Mouse (Mus musculus): ENCODE data around the gene Lrch1. TPM values are rescaled to one million over a fixed set of nuclear protein-coding genes. Genes with fewer than 3 reads are reported as not detected.

The Lrch1 gene
- total RNA-seq, 1 experiment: 3.3 TPM

GRCm38 (mm10) chr14:74797386-74798062, 150.2 kb downstream of the Lrch1 start:
- no peak overlapping the region for H3K9ac ChIP-seq (ENCODE audit: insufficient read depth, low read depth, low read length, poor library complexity, severe bottlenecking)
- no peaks in the 10 kb centered on the region for H3K9me3 ChIP-seq (ENCODE audit: control insufficient read depth, insufficient read depth, low read depth, low read length)
- DNase-seq (ENCODE audit: low read depth, low spot score): no peak
- in situ Hi-C loops (cut with MboI; ENCODE audit: low sequenced_read_pairs in 2 of 2, unreplicated experiment in 2 of 2): no loop called here
- no peak overlapping the region for H3K4me3 ChIP-seq (ENCODE audit: insufficient read depth in 1 of 2, low read depth in 1 of 2, low read length in 2 of 2, poor library complexity in 1 of 2, severe bottlenecking in 1 of 2)
- H3K27ac ChIP-seq (ENCODE audit: insufficient read depth, low read depth, low read length, poor library complexity, severe bottlenecking): no peak overlapping the region
- no peaks in the 10 kb centered on the region for H3K4me1 ChIP-seq (ENCODE audit: control insufficient read depth in 2 of 2, insufficient read depth in 2 of 2, low read length in 2 of 2, poor library complexity in 1 of 2)
- TF ChIP-seq ZC3H11A (IDR thresholded peaks at IDR 0.05; ENCODE audit: borderline replicate concordance, low read depth, low read length) (no peak), CHD2 (IDR thresholded peaks at IDR 0.05; ENCODE audit: low read depth, low read length) (no peak), ZNF384 (IDR thresholded peaks at IDR 0.05; ENCODE audit: low read depth, low read length) (no peak), MAFK (IDR thresholded peaks at IDR 0.05; ENCODE audit: insufficient read depth, low read depth, low read length) (no peak), HCFC1 (IDR thresholded peaks at IDR 0.05; ENCODE audit: borderline replicate concordance, insufficient read depth, low read length) (no peak)
- H3K36me3 ChIP-seq (ENCODE audit: control insufficient read depth, insufficient read depth, low read length, poor library complexity, severe bottlenecking): peaks cover 2% of the 10 kb centered on the region; the same call in 1 of the 2 replicates

GRCm38 (mm10) chr14:74794931-74795330, 152.7 kb downstream of the Lrch1 start:
- Histone ChIP-seq H3K9ac (ENCODE audit: insufficient read depth, low read depth, low read length, poor library complexity, severe bottlenecking) (no peak overlapping the region), H3K4me3 (ENCODE audit: insufficient read depth in 1 of 2, low read depth in 1 of 2, low read length in 2 of 2, poor library complexity in 1 of 2, severe bottlenecking in 1 of 2) (no peak overlapping the region), H3K36me3 (ENCODE audit: control insufficient read depth, insufficient read depth, low read length, poor library complexity, severe bottlenecking) (peaks cover 2% of the 10 kb centered on the region; the same call in 1 of the 2 replicates), H3K9me3 (ENCODE audit: control insufficient read depth, insufficient read depth, low read depth, low read length) (no peaks in the 10 kb centered on the region), H3K27ac (ENCODE audit: insufficient read depth, low read depth, low read length, poor library complexity, severe bottlenecking) (no peak overlapping the region), H3K4me1 (ENCODE audit: control insufficient read depth in 2 of 2, insufficient read depth in 2 of 2, low read length in 2 of 2, poor library complexity in 1 of 2) (no peaks in the 10 kb centered on the region)
- TF ChIP-seq HCFC1 (IDR thresholded peaks at IDR 0.05; ENCODE audit: borderline replicate concordance, insufficient read depth, low read length) (no peak), CHD2 (IDR thresholded peaks at IDR 0.05; ENCODE audit: low read depth, low read length) (no peak), ZNF384 (IDR thresholded peaks at IDR 0.05; ENCODE audit: low read depth, low read length) (no peak), ZC3H11A (IDR thresholded peaks at IDR 0.05; ENCODE audit: borderline replicate concordance, low read depth, low read length) (no peak), MAFK (IDR thresholded peaks at IDR 0.05; ENCODE audit: insufficient read depth, low read depth, low read length) (no peak)
- in situ Hi-C loops (cut with MboI; ENCODE audit: low sequenced_read_pairs in 2 of 2, unreplicated experiment in 2 of 2): no loop called here
- no peak for DNase-seq (ENCODE audit: low read depth, low spot score)

- no peaks in the 10 kb centered on the region for H3K9me3 ChIP-seq (ENCODE audit: control insufficient read depth, insufficient read depth, low read depth, low read length)
- no peak for TF ChIP-seq ZC3H11A (IDR thresholded peaks at IDR 0.05; ENCODE audit: borderline replicate concordance, low read depth, low read length)
- H3K4me3 ChIP-seq (ENCODE audit: insufficient read depth in 1 of 2, low read depth in 1 of 2, low read length in 2 of 2, poor library complexity in 1 of 2, severe bottlenecking in 1 of 2): no peak overlapping the region
Observed at GRCm38 (mm10) chr14:74792793-74793192, 154.9 kb downstream of the Lrch1 start.

GRCm38 (mm10) chr14:74790535-74790934, 157.1 kb downstream of the Lrch1 start:
- Histone ChIP-seq H3K4me1 (ENCODE audit: control insufficient read depth in 2 of 2, insufficient read depth in 2 of 2, low read length in 2 of 2, poor library complexity in 1 of 2) (no peaks in the 10 kb centered on the region), H3K9ac (ENCODE audit: insufficient read depth, low read depth, low read length, poor library complexity, severe bottlenecking) (no peak overlapping the region), H3K36me3 (ENCODE audit: control insufficient read depth, insufficient read depth, low read length, poor library complexity, severe bottlenecking) (peaks cover 1% of the 10 kb centered on the region), H3K4me3 (ENCODE audit: insufficient read depth in 1 of 2, low read depth in 1 of 2, low read length in 2 of 2, poor library complexity in 1 of 2, severe bottlenecking in 1 of 2) (no peak overlapping the region), H3K9me3 (ENCODE audit: control insufficient read depth, insufficient read depth, low read depth, low read length) (no peaks in the 10 kb centered on the region), H3K27ac (ENCODE audit: insufficient read depth, low read depth, low read length, poor library complexity, severe bottlenecking) (no peak overlapping the region)
- no peak for DNase-seq (ENCODE audit: low read depth, low spot score)
- TF ChIP-seq CHD2 (IDR thresholded peaks at IDR 0.05; ENCODE audit: low read depth, low read length): no peak
- TF ChIP-seq ZC3H11A (IDR thresholded peaks at IDR 0.05; ENCODE audit: borderline replicate concordance, low read depth, low read length): no peak
- TF ChIP-seq ZNF384 (IDR thresholded peaks at IDR 0.05; ENCODE audit: low read depth, low read length): no peak
- TF ChIP-seq MAFK (IDR thresholded peaks at IDR 0.05; ENCODE audit: insufficient read depth, low read depth, low read length): no peak
- no peak for TF ChIP-seq HCFC1 (IDR thresholded peaks at IDR 0.05; ENCODE audit: borderline replicate concordance, insufficient read depth, low read length)
- in situ Hi-C loops (cut with MboI; ENCODE audit: low sequenced_read_pairs in 2 of 2, unreplicated experiment in 2 of 2): no loop called here

More at GRCm38 (mm10) chr14:74792793-74793192, 154.9 kb downstream of the Lrch1 start:
- Histone ChIP-seq H3K9ac (ENCODE audit: insufficient read depth, low read depth, low read length, poor library complexity, severe bottlenecking) (no peak overlapping the region), H3K4me1 (ENCODE audit: control insufficient read depth in 2 of 2, insufficient read depth in 2 of 2, low read length in 2 of 2, poor library complexity in 1 of 2) (no peaks in the 10 kb centered on the region), H3K36me3 (ENCODE audit: control insufficient read depth, insufficient read depth, low read length, poor library complexity, severe bottlenecking) (peaks cover 2% of the 10 kb centered on the region; the same call in 1 of the 2 replicates), H3K27ac (ENCODE audit: insufficient read depth, low read depth, low read length, poor library complexity, severe bottlenecking) (no peak overlapping the region)
- DNase-seq (ENCODE audit: low read depth, low spot score): no peak
- in situ Hi-C loops (cut with MboI; ENCODE audit: low sequenced_read_pairs in 2 of 2, unreplicated experiment in 2 of 2): no loop called here

- Histone ChIP-seq H3K9ac (ENCODE audit: insufficient read depth, low read depth, low read length, poor library complexity, severe bottlenecking) (no peak overlapping the region), H3K9me3 (ENCODE audit: control insufficient read depth, insufficient read depth, low read depth, low read length) (no peaks in the 10 kb centered on the region), H3K4me1 (ENCODE audit: control insufficient read depth in 2 of 2, insufficient read depth in 2 of 2, low read length in 2 of 2, poor library complexity in 1 of 2) (no peaks in the 10 kb centered on the region), H3K27ac (ENCODE audit: insufficient read depth, low read depth, low read length, poor library complexity, severe bottlenecking) (no peak overlapping the region), H3K4me3 (ENCODE audit: insufficient read depth in 1 of 2, low read depth in 1 of 2, low read length in 2 of 2, poor library complexity in 1 of 2, severe bottlenecking in 1 of 2) (no peak overlapping the region), H3K36me3 (ENCODE audit: control insufficient read depth, insufficient read depth, low read length, poor library complexity, severe bottlenecking) (peaks cover 3% of the 10 kb centered on the region)
- DNase-seq (ENCODE audit: low read depth, low spot score): no peak
- in situ Hi-C loops (cut with MboI; ENCODE audit: low sequenced_read_pairs in 2 of 2, unreplicated experiment in 2 of 2): no loop called here
- TF ChIP-seq CHD2 (IDR thresholded peaks at IDR 0.05; ENCODE audit: low read depth, low read length) (no peak), ZC3H11A (IDR thresholded peaks at IDR 0.05; ENCODE audit: borderline replicate concordance, low read depth, low read length) (no peak), MAFK (IDR thresholded peaks at IDR 0.05; ENCODE audit: insufficient read depth, low read depth, low read length) (no peak), HCFC1 (IDR thresholded peaks at IDR 0.05; ENCODE audit: borderline replicate concordance, insufficient read depth, low read length) (no peak), ZNF384 (IDR thresholded peaks at IDR 0.05; ENCODE audit: low read depth, low read length) (no peak)
Observed at GRCm38 (mm10) chr14:74788766-74789165, 158.9 kb downstream of the Lrch1 start.

Data from ES-E14 (cell line).